Mouse (Mus musculus): Measurements from ENCODE around the gene Rb1. TPM values are rescaled to one million over a fixed set of nuclear protein-coding genes. Genes with fewer than 3 reads are reported as not detected.

Rb1 gene
- polyA plus RNA-seq, 1 experiment = 3.2 TPM

DNA sequence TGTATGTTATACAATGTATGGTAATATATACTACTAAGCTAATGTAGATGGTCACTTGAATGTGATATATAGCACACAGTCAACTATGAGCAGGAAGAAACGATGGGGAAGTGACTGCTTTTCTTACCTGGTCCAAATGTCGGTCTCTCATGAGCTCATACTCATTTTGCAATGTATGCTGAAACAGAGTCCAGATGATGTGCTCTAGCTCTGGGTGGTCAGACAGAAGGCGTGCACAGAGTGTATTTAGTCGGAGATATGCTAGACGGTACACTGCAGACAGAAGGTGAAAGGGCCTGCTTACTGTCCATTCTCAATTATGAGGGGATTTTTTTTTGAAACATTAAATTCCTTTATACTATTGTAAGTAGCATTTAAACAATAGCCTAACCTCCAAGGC, 114.1 kb downstream of the Rb1 start:
- TF ChIP-seq GATA1 (IDR thresholded peaks at IDR 0.05; ENCODE audit: low read length) = no peak
- no peak for TF ChIP-seq TAL1 (IDR thresholded peaks at IDR 0.05; ENCODE audit: low read length)
- Histone ChIP-seq H3K9me3 (ENCODE audit: control insufficient read depth, low read length) (no peaks in the 10 kb centered on the region), H3K4me3 (replicated peaks) (no peak overlapping the region), H3K27me3 (ENCODE audit: control insufficient read depth) (no peaks in the 10 kb centered on the region), H3K36me3 (ENCODE audit: control insufficient read depth) (peaks cover 84% of the 10 kb centered on the region), H3K4me1 (ENCODE audit: control insufficient read depth) (no peaks in the 10 kb centered on the region)

DNA sequence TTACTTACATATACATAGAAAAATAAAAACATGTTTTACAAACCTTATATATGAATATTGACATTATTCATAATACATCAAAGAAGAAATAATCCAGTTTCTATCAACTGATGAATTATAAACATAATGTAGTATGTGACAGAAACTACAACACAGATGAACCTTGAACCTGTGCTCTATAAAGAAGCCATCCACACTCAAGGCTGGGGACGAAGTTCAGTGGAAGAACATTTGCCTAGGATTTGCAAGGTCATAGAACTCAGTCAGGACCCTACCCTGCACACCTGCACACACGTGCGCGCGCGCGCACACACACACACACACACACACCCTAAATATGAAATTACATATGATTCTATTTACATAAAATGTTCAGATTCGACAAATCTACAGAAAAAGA, 115.4 kb downstream of the Rb1 start:
- no peaks in the 10 kb centered on the region for H3K27me3 ChIP-seq (ENCODE audit: control insufficient read depth)
- no peak for TF ChIP-seq GATA1 (IDR thresholded peaks at IDR 0.05; ENCODE audit: low read length)
- no peak for TF ChIP-seq TAL1 (IDR thresholded peaks at IDR 0.05; ENCODE audit: low read length)
- H3K36me3 ChIP-seq (ENCODE audit: control insufficient read depth) = peaks cover 83% of the 10 kb centered on the region
- no peak overlapping the region for H3K4me3 ChIP-seq (replicated peaks)
- no peaks in the 10 kb centered on the region for H3K9me3 ChIP-seq (ENCODE audit: control insufficient read depth, low read length)
- H3K4me1 ChIP-seq (ENCODE audit: control insufficient read depth) = no peaks in the 10 kb centered on the region

DNA sequence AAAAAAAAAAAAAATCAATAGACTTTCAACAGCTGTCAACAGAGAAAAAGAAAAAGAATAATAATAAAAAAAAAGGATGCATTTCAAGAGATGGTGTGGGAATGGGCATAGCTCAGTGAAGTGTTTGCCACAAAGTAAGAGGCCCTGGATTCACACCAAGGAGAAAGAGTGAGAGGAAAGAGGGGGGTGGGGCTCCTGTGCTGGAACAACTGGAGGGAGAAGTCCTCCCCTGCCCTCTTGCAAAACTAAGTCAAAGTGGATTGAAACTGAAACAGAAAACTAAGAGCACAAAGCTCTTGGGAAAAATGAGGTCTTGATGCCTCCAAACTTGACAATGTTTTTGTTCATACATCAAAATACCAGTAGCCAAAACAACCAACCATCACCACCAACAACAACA, 116.4 kb downstream of the Rb1 start:
- Histone ChIP-seq H3K4me1 (ENCODE audit: control insufficient read depth) (no peaks in the 10 kb centered on the region), H3K9me3 (ENCODE audit: control insufficient read depth, low read length) (no peaks in the 10 kb centered on the region), H3K27me3 (ENCODE audit: control insufficient read depth) (no peaks in the 10 kb centered on the region), H3K36me3 (ENCODE audit: control insufficient read depth) (peaks cover 84% of the 10 kb centered on the region), H3K4me3 (replicated peaks) (no peak overlapping the region)
- TF ChIP-seq TAL1 (IDR thresholded peaks at IDR 0.05; ENCODE audit: low read length) (no peak), GATA1 (IDR thresholded peaks at IDR 0.05; ENCODE audit: low read length) (no peak)

DNA sequence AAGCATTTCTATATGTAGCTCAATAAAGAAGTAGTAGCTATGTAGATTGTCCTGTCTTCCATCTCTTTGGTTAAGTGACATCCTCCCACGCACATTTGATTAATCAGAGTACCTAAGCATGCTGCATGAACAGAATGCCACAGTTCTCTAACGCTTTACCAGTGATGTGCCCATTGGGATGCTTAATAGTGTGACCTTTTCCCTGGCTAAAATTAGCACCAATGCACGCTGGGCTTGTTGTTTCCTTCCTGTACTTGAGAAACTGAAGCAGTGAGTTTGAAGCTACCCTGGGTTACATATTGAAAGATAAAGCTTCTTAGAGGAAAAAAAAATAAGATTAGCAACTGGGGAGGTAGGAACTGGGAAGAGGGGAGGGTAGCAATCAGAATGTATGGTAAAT, 121.6 kb downstream of the Rb1 start:
- peaks cover 88% of the 10 kb centered on the region for H3K36me3 ChIP-seq (ENCODE audit: control insufficient read depth)
- H3K9me3 ChIP-seq (ENCODE audit: control insufficient read depth, low read length) = no peaks in the 10 kb centered on the region
- no peak overlapping the region for H3K4me3 ChIP-seq (replicated peaks)
- no peaks in the 10 kb centered on the region for H3K4me1 ChIP-seq (ENCODE audit: control insufficient read depth)
- no peaks in the 10 kb centered on the region for H3K27me3 ChIP-seq (ENCODE audit: control insufficient read depth)
- no peak for TF ChIP-seq TAL1 (IDR thresholded peaks at IDR 0.05; ENCODE audit: low read length)
- no peak for TF ChIP-seq GATA1 (IDR thresholded peaks at IDR 0.05; ENCODE audit: low read length)

DNA sequence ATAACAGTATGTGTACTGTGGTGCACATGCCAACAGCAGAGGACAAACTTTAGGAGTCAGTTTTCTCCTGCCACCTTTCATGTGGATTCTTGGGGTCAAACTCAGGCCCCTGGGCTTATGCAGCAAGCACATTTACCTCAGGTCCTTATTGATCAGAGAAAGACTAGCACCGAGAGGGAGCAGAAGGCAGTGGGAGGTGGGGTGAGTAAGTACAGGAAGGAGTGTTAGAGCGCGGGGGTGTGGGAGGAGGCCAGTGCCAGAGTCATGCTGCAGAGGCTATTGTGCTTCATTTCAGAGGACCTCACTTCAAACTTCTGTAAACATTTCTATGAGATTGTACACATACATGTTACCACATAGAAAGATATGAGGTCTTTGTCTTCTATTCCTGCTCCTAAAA, 124.2 kb downstream of the Rb1 start:
- no peak overlapping the region for H3K4me3 ChIP-seq (replicated peaks)
- H3K9me3 ChIP-seq (ENCODE audit: control insufficient read depth, low read length) = no peaks in the 10 kb centered on the region
- no peak for TF ChIP-seq GATA1 (IDR thresholded peaks at IDR 0.05; ENCODE audit: low read length)
- no peak for TF ChIP-seq TAL1 (IDR thresholded peaks at IDR 0.05; ENCODE audit: low read length)
- no peaks in the 10 kb centered on the region for H3K4me1 ChIP-seq (ENCODE audit: control insufficient read depth)
- no peaks in the 10 kb centered on the region for H3K27me3 ChIP-seq (ENCODE audit: control insufficient read depth)
- H3K36me3 ChIP-seq (ENCODE audit: control insufficient read depth) = peaks cover 97% of the 10 kb centered on the region

DNA sequence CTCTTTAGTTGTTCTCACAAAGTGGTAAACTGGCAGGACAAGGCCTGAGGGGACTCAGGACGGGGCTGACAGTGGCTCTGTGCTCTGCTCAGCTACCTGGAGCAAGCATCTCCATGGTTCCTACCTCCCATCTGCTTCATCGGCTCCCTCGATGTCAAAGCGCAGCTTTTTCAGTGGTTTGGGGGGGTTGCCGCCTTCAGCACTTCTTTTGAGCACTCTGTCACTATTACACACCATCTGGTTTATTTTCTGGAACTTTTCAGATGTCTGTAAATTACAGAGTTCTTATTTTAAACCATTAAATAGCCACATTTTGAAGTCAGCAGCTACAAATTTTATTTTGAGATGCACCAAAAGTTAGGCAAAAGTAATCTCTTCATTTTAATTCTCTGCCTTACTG, 126.6 kb downstream of the Rb1 start:
- H3K9me3 ChIP-seq (ENCODE audit: control insufficient read depth, low read length) = no peaks in the 10 kb centered on the region
- H3K36me3 ChIP-seq (ENCODE audit: control insufficient read depth) = peaks cover 93% of the 10 kb centered on the region
- no peaks in the 10 kb centered on the region for H3K27me3 ChIP-seq (ENCODE audit: control insufficient read depth)
- TF ChIP-seq TAL1 (IDR thresholded peaks at IDR 0.05; ENCODE audit: low read length) = no peak
- TF ChIP-seq GATA1 (IDR thresholded peaks at IDR 0.05; ENCODE audit: low read length) = no peak
- H3K4me1 ChIP-seq (ENCODE audit: control insufficient read depth) = no peaks in the 10 kb centered on the region
- H3K4me3 ChIP-seq (replicated peaks) = no peak overlapping the region

DNA sequence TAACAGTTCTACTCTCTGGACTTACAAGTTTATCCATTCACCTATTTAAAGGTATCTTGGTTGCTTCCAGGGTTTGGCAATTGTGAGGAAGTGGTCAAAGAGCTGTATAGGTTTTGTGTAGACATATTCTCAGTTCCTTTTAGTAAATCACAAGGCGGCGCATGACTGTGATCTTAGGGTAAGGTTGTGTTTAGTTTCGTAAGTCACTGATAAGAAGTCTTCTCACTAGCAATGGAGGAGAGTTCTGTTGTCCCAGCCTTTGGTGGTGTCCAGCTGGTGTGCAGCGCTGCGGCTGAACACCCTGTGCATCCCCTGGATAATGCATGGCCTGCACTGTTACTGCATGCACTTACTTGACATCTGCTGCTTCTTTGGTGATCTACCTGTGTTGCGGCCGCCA, 138.7 kb downstream of the Rb1 start:
- H3K9me3 ChIP-seq (ENCODE audit: control insufficient read depth, low read length) = no peaks in the 10 kb centered on the region
- H3K4me3 ChIP-seq (replicated peaks) = no peak overlapping the region
- H3K4me1 ChIP-seq (ENCODE audit: control insufficient read depth) = no peaks in the 10 kb centered on the region
- TF ChIP-seq GATA1 (IDR thresholded peaks at IDR 0.05; ENCODE audit: low read length) = no peak
- TF ChIP-seq TAL1 (IDR thresholded peaks at IDR 0.05; ENCODE audit: low read length) = no peak
- peaks cover 39% of the 10 kb centered on the region for H3K36me3 ChIP-seq (ENCODE audit: control insufficient read depth)
- H3K27me3 ChIP-seq (ENCODE audit: control insufficient read depth) = no peaks in the 10 kb centered on the region

DNA sequence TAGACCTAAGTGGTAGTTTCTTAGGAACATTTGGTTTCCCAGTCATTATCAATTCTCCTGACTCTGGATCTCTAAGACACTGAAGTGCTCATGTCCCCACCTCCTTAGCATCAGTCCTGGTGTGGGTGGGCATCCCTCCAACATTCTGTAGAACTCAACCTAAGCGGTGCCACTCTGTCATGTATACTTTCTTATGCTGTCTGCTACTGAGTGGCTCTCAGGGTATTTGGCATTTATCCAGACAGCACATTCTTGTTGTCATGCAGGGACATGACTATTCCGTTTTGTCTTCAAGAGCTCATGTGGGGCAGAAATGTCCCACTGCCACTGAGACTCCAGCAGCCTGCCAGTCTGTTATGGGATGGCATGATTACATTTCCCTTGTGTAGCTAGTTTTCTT, 144.5 kb downstream of the Rb1 start:
- Histone ChIP-seq H3K4me3 (replicated peaks) (no peak overlapping the region), H3K36me3 (ENCODE audit: control insufficient read depth) (peaks cover 34% of the 10 kb centered on the region), H3K27me3 (ENCODE audit: control insufficient read depth) (no peaks in the 10 kb centered on the region), H3K9me3 (ENCODE audit: control insufficient read depth, low read length) (no peaks in the 10 kb centered on the region), H3K4me1 (ENCODE audit: control insufficient read depth) (peaks cover 3% of the 10 kb centered on the region; the same call in 1 of the 2 replicates)
- TF ChIP-seq GATA1 (IDR thresholded peaks at IDR 0.05; ENCODE audit: low read length) = no peak
- TF ChIP-seq TAL1 (IDR thresholded peaks at IDR 0.05; ENCODE audit: low read length) = no peak

DNA sequence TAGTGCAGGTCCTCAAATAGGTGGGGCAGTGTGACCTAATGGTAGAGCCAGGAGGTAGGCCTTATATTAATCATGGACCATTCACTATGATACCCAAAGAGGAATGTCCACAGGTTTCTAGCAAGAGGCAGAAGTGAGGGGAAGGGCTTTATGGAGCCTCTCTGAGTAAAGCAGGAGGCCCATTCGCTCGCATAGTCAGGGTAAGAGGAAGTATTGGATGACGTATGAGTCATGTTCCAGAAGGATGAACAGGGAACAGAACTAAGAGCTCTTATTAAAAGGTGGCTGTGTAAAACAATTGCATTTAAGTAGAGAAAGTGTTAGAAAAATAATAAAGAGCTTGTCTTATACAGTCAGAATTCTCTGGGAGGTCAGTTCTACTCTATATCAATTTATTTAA, 145.0 kb downstream of the Rb1 start:
- Histone ChIP-seq H3K27me3 (ENCODE audit: control insufficient read depth) (no peaks in the 10 kb centered on the region), H3K4me3 (replicated peaks) (no peak overlapping the region), H3K9me3 (ENCODE audit: control insufficient read depth, low read length) (no peaks in the 10 kb centered on the region), H3K36me3 (ENCODE audit: control insufficient read depth) (peaks cover 29% of the 10 kb centered on the region), H3K4me1 (ENCODE audit: control insufficient read depth) (peaks cover 5% of the 10 kb centered on the region; the same call in 1 of the 2 replicates)
- TF ChIP-seq GATA1 (IDR thresholded peaks at IDR 0.05; ENCODE audit: low read length) (no peak), TAL1 (IDR thresholded peaks at IDR 0.05; ENCODE audit: low read length) (no peak)

DNA sequence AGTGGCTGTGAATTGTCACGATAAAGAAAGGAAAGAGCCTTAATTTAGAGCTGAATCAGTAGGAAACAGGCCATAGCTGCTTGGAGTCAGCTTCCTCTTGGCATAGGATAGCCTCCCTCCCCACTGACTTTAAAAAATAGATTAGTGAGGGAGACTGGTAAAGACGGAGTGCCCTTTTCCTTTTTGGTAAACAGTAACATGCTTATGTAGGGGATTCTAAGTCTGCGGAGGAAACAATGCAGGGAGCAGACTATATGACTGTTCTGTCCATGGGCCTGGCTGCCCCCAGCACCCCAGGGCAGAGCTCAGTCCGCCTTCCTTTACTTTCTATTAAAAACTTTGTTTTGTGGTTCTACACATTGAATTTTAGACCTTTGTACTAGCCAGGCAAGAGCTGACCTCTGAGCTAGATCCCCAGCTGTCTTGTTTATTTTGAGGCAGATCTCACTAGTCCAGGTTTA, 146.4 kb downstream of the Rb1 start:
- Histone ChIP-seq H3K27me3 (ENCODE audit: control insufficient read depth) (no peaks in the 10 kb centered on the region), H3K4me3 (replicated peaks) (no peak overlapping the region), H3K4me1 (ENCODE audit: control insufficient read depth) (peaks cover 6% of the 10 kb centered on the region; the same call in 1 of the 2 replicates), H3K36me3 (ENCODE audit: control insufficient read depth) (peaks cover 16% of the 10 kb centered on the region), H3K9me3 (ENCODE audit: control insufficient read depth, low read length) (no peaks in the 10 kb centered on the region)
- TF ChIP-seq GATA1 (IDR thresholded peaks at IDR 0.05; ENCODE audit: low read length) (no peak), TAL1 (IDR thresholded peaks at IDR 0.05; ENCODE audit: low read length) (no peak)
